Mouse (Mus musculus) c-Kit-positive CD71-positive TER-119-positive erythroid progenitor cells, embryonic 14.5 days (primary cell): ENCODE data around the gene Asb7.

Experiments used
- DNase-seq: peaks from one replicate; pipeline ENCODE4 v3.0.0-alpha.2; 2013; ENCODE audit warnings: low spot score

The Asb7 gene

DNA sequence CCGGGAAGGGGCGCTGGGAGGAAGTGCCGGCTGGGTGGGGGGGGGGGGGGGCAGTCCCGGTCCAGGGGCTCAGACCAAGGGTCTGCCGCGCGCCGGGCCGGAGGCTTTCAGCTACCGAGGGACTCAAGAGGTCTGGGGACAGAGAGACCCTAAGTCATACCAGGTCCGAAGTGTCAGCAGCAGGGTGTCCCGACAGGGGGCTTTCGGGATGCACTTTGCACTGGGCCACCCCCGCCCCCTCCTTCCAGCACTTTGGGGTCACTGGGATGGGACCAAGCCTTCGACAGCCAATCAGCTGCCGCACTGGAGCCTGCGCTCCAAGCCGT lies at the start of gene Asb7:
Asb7 (minus strand) TSS at position 303 of the 326 bp plus-strand sequence.
- DNase-seq: no peak

DNA sequence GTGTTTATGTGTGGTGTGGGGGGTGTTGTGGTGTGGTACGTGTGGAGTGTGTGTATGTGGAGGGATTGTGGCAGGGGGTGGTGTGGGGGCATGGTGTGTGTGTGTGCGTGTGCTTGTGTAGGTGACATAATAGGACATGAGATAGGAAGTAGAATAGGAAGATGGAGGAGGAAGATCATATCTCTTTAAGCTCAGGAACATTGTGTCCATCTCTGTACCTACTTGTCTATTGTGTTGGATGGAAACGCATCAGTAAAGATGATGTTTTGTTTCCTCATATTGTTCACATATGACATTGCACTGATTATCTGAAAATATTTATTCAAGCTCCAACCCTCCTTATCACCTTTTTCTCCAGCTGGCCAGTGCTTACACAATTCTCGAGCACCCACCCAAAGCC lies 48.0 kb upstream of the Asb7 start:
- DNase-seq: no peak

- no peak for DNase-seq
Observed at GRCm38 (mm10) chr7:66734993-66735392, 45.6 kb upstream of the Asb7 start.

GRCm38 (mm10) chr7:66734466-66734865 lies 45.1 kb upstream of the Asb7 start:
- DNase-seq: no peak

GRCm38 (mm10) chr7:66733882-66734281 lies 44.5 kb upstream of the Asb7 start:
- no peak for DNase-seq

DNA sequence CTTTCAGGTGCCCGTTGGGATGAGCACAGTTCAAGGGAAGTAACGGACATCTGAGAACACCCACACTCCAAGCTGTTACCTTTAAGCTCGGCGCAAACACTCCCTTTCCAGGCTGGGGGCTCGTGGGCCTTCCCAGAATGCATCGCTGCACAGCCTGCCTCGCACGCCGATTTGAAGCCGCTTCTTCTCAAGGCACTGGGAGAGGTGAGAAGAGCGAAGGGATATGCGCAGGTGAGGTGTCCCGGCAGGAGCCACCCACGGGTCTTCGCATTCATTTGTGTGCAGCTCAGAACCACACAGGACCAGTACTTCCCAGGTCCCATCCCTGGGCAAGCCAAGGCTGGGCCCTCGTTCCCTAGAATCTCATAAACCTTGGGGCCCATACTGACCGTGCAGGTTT lies 44.0 kb upstream of the Asb7 start:
- DNase-seq: no peak

DNA sequence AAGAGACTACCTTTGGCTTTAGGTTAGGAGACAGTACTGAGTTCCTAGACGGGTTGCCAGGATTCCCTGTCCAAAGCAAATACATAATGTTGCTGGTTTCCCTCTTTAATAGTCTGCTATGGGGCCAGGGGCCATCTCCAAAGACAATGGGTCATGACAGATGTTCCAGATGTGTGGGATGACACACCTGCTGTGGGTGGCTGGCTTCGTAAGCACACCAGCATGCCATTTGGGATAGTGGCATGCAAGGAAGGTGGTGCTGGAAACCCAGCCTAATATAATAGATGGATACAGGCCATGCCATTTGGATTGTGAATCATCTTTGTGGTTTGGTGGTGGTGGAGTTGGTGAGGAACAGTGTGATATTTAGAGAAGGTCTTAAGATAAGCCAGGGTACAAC lies 39.8 kb upstream of the Asb7 start:
- DNase-seq: no peak

DNA sequence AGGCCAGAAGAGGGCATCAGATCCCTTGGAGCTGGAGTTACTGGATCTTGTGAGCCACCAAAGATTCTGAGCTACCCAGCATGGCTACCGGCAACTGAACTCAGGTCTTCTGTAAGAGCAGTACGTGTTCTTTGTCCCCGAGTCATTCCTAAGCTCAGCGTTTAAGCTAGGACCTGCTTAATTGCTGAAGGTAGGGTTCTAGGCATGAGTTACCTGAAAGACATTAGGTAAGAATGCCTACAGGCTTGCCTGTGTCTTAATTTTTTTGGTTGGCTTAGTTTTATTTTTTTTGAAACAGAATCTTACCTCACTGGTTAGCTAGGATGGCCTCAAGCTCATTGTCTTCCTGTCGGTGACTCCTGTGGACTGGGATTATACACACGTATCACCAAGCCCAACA lies 38.7 kb upstream of the Asb7 start:
- DNase-seq: no peak

DNA sequence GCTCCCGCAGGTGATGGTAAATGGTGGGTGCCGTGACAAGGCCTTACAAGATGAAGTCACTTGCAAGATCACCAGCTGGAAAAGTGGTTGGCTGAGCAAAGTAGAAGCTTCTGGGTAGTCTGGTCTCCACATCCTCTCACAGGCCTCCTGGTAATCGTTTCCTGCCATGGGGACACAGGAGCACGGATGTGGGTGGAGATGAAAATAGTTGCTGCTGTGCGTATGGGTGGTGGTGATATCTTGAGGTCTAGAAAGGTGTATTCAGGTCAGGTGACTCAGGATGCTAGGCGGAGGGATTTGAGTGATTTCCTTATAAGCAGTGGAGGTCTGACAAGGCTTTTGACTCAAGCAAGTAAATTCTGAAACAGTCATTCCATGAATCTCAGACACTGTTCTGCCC lies 35.6 kb upstream of the Asb7 start:
- no peak for DNase-seq

- DNase-seq: no peak
Observed at GRCm38 (mm10) chr7:66724514-66724913, 35.1 kb upstream of the Asb7 start.

- no peak for DNase-seq
Observed at GRCm38 (mm10) chr7:66711166-66711565, 21.8 kb upstream of the Asb7 start.

- no peak for DNase-seq
Observed at GRCm38 (mm10) chr7:66704631-66705030, 15.2 kb upstream of the Asb7 start.

GRCm38 (mm10) chr7:66702721-66703120 lies 13.3 kb upstream of the Asb7 start:
- no peak for DNase-seq

DNA sequence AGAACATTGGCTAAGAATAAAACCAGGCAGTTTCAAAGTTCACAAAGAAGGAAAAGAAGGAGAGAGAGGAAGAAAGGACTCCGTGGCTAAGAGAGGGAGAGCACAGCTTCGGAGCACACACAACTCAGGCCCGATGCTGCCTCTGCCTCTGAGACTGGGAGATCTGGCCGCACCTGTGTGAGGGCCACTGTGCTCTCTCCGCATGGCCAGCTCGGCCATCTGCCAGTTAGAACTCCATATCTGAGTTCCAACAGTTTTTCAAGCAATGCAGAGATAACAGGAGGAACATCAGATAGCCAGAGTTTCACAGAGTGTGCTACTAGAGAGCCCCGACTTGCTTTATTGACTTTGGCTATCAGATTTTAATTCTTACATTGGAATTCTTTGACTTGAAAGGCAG lies 5.1 kb upstream of the Asb7 start:
- DNase-seq: no peak

GRCm38 (mm10) chr7:66689620-66690360 lies 394 bp upstream of the Asb7 start, which contains the start of gene Lins1:
TSS of gene Lins1 (plus strand) at chr7:66689889.
- peak; percentile 94 for DNase-seq

DNA sequence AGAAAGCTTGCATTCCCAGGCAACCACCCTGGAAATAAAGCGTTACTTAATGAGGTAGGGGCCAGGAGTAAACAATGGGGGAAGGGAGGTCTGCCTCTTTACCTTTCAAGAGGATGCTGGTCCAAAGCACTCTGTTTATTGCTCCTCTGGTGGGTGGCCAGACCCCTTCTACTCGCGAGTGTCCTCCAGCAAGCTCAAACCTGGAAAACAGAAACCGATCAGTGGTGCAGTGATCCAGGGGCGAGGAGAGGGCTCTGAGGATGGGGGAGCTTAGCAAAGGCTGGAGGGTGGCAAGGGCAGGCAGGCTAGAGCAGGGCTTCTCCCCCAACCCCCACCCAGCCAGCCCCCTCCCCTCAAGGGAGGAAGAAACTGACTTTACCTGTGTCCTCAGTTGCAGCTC lies 675 bp downstream of the Asb7 start:
- DNase-seq: no peak

GRCm38 (mm10) chr7:66682119-66682863 lies 7.1 kb downstream of the Asb7 start:
- DNase-seq: no peak

GRCm38 (mm10) chr7:66675800-66676199 lies 13.6 kb downstream of the Asb7 start:
- DNase-seq: no peak

DNA sequence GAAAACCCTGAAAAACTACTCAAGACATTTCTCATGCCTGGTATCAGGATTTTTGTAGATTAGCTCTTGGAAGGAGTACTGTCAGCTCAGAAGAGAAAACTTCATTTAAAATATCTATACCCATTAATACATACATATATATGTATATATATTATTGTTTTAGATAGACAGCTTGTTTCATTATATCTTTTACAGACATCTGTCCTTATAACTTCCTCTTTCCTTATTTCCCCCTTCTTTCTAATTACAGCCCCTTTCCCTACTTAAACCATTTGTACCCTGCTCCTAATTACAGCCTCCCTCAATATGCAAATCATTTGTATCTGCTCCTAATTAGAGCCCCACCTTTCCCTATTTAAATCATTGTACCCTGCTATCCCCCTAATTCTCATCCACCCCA lies 22.3 kb downstream of the Asb7 start:
- no peak for DNase-seq

GRCm38 (mm10) chr7:66663548-66663947 lies 25.8 kb downstream of the Asb7 start:
- DNase-seq: no peak

DNA sequence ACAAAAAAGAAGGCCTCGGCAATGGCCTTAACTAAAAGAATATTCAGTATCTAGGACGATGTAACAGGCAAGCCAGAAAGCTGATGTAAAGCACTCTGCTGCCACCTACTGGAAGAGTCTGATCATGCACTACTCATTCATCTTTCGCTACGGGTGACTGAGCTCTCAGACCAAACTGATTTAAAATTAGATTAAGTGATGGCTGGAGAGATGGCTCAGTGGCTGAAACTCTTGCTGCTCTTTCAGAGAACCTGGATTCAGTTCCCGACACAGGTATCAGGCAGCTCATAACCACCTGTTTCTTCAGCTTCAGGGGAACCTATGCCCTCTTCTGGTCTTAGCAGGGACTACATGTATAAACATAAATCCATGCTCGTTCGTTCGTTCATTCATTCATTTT lies 27.8 kb downstream of the Asb7 start:
- peak; percentile 71 for DNase-seq

GRCm38 (mm10) chr7:66660972-66661371 lies 28.4 kb downstream of the Asb7 start:
- no peak for DNase-seq

DNA sequence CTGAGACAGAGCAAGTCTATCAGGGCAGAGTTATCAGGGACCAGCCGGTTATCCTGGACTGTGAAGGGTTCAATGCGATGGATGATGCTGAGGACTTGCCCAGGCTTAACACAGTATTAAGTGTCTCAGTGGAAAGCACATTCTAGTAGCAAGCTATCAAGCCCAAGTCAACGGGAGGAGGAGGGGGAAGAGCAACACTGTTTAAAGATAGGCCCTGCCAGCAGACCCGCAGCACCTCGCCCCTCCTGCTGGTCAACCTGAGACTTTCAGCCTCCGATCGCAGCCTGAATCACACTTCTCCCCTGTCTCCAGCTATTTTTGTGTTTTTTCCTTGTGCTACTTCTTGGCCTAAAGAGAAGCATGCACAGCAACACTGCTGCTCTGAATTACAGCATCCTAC lies 29.1 kb downstream of the Asb7 start:
- DNase-seq: no peak

DNA sequence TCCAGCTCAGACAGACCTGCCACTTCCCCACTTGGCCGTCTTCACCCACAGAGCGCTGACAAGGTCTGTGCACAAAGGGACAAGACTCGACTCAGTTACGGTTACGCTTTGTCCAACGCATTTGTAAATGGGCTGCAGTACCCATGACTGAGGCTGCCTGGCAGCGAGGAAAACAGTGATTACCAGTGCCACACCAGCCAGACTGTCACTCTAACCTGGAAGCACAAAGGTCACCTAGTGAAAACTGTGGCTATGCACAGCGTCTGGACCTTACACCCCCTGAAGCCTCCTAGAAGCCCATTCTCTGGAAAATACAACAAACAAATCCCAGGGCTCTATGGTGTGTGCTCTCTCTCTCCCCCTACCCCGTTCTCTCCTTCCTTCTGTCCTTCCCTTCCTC lies 33.9 kb downstream of the Asb7 start:
- DNase-seq: no peak
